Mouse (Mus musculus) small intestine, adult 2 months (tissue): ENCODE measurements around the gene F11.

ENCODE experiments used
- CTCF ChIP-seq: fragments of 200-500 bp; IDR thresholded peaks from 2 replicates; pipeline ENCODE4 v1.5.1; 2012; ENCODE audit warnings: low read depth, mild to moderate bottlenecking, control low read depth, inconsistent platforms, low read length, moderate library complexity, mixed read lengths; ENCODE audit not compliant: insufficient replicate concordance, insufficient read length; ENCODE audit errors: extremely low read depth
- POLR2A ChIP-seq: fragments of 200-500 bp; IDR thresholded peaks from 2 replicates; pipeline ENCODE4 v1.6.1; 2012; ENCODE audit warnings: low read depth, mild to moderate bottlenecking, control low read depth, inconsistent platforms, low read length, moderate library complexity

DNA sequence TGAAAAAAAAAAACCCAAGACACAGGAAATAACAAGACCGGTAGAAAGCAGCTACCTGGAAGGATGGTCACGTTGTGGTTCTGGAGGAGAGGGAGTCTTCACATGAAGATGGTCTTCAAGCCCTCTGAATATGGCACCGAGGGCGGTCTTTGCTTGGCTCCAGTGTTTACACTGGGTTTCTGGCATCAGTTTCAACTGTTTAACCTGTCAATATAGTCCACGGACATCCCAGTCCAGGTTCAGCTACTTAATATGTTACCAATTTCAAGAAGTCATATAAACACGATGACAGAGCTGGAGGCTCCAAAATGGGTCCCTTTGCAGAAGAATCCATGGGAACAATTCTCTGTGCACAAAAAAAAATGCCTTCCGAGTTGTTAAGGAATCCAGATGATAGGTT is 32.9 kb upstream of the F11 start, which contains the start of gene Klkb1:
- no peak for TF ChIP-seq POLR2A
- TF ChIP-seq CTCF: no peak
